In genomic region chr19:42204306-42204705, GRCm38 (mm10) we compare ENCODE assay signal across 20 mouse cellular contexts. TPM values are rescaled to one million over a fixed set of nuclear protein-coding genes. Genes with fewer than 3 reads are reported as not detected.
A peak's percentile ranks its signal among the peaks of the same experiment; 100 is the strongest.
DNase-seq lines count a peak whose midpoint lies in the region; ATAC-seq and TF ChIP-seq lines count a peak whose summit lies in the region.
"Had no signal": no experiment of that assay in that cellular context is flagged by ENCODE, and none has a peak within 500 bp of the region (broad histone marks: within the 10 kb centered on the region; RNA-seq: fewer than 3 reads in every experiment).

No protein-coding gene starts in this region.

- no peak overlapping the region for H3K4me2 ChIP-seq in heart, embryonic 11.5 days
- H3K4me2 ChIP-seq: embryonic facial prominence, embryonic 13.5 days; forebrain, embryonic 12.5 days; heart, embryonic 15.5 days; midbrain, embryonic 15.5 days had no signal

- peaks cover 57% of the 10 kb centered on the region for H3K27me3 ChIP-seq in heart, embryonic 11.5 days (ENCODE audit: control insufficient read depth, insufficient read depth, low read length)

- ATAC-seq in heart, embryonic 11.5 days (replicated peaks; ENCODE audit: insufficient number of reproducible peaks, low FRiP score, low TSS enrichment), result no peak
- ATAC-seq: midbrain, embryonic 15.5 days had no signal

- peaks cover 9% of the 10 kb centered on the region for H3K4me1 ChIP-seq in heart, embryonic 11.5 days (ENCODE audit: control insufficient read depth, insufficient read depth, low read length)
- H3K4me1 ChIP-seq in lung, adult 2 months (ENCODE audit: control insufficient read depth, insufficient read depth, low read length), result no peaks in the 10 kb centered on the region

- TF ChIP-seq CTCF in lung, adult 2 months (IDR thresholded peaks at IDR 0.05; ENCODE audit: insufficient read depth, low read length), result no peak

- no peaks in the 10 kb centered on the region for H3K9me3 ChIP-seq in heart, embryonic 11.5 days (replicated peaks; ENCODE audit: control insufficient read depth, low read length)
- H3K9me3 ChIP-seq: embryonic facial prominence, embryonic 13.5 days; forebrain, embryonic 12.5 days; heart, embryonic 15.5 days; midbrain, embryonic 15.5 days had no signal

- no peak for TF ChIP-seq POLR2A in lung, adult 2 months (IDR thresholded peaks at IDR 0.05; ENCODE audit: borderline replicate concordance, extremely low read depth, low read depth, low read length)

- no peaks in the 10 kb centered on the region for H3K36me3 ChIP-seq in heart, embryonic 11.5 days (ENCODE audit: control insufficient read depth, insufficient read depth, low read length)
- H3K36me3 ChIP-seq: embryonic facial prominence, embryonic 13.5 days; forebrain, embryonic 12.5 days; heart, embryonic 15.5 days; midbrain, embryonic 15.5 days had no signal

- no peak overlapping the region for H3K27ac ChIP-seq in heart, embryonic 11.5 days (ENCODE audit: low read depth, low read length)
- H3K27ac ChIP-seq: embryonic facial prominence, embryonic 13.5 days; forebrain, embryonic 12.5 days; heart, embryonic 15.5 days; midbrain, embryonic 15.5 days had no signal

- H3K4me3 ChIP-seq in heart, embryonic 11.5 days (ENCODE audit: low read depth, low read length), result no peak overlapping the region
- no peak overlapping the region for H3K4me3 ChIP-seq in lung, adult 2 months (replicated peaks; ENCODE audit: extremely low read depth, low read depth, low read length)
- H3K4me3 ChIP-seq: embryonic facial prominence, embryonic 13.5 days; forebrain, embryonic 12.5 days; heart, embryonic 15.5 days; midbrain, embryonic 15.5 days had no signal

- WGBS in heart, embryonic 11.5 days (ENCODE audit: insufficient replicate concordance), result 69% methylated on average over 4 of the region's 4 CpGs
- WGBS in lung, adult 2 months, result 69% methylated on average over 4 of the region's 4 CpGs

- H3K9ac ChIP-seq in heart, embryonic 11.5 days (ENCODE audit: low read depth, low read length), result no peak overlapping the region
- H3K9ac ChIP-seq: embryonic facial prominence, embryonic 13.5 days; forebrain, embryonic 12.5 days; heart, embryonic 15.5 days; midbrain, embryonic 15.5 days had no signal

- DNase-seq in heart, adult 18-20 months, result peak; percentile 61 to 76
- DNase-seq in lung, postnatal 36 days, result peak; percentile 23
- no peak for DNase-seq in lung, adult 2 months
- peak; percentile 92 for DNase-seq in cerebellum, adult 9-11 months
- DNase-seq in heart, postnatal 36 days, result peak; percentile 42 to 52
- no peak for DNase-seq in embryo, embryonic 11 days
- no peak for DNase-seq in embryo, embryonic 10.5 days (ENCODE audit: low spot score)
- DNase-seq: adrenal gland, postnatal 14 days; B cell, adult 2 months; kidney, postnatal 4 days; retina, postnatal 1 day; thymus, postnatal 36 days had no signal

- intact Hi-C loops in heart, postnatal 36 days (cut with DNase I), result no loop called here

RNA-seq across cellular contexts. Expression of gene Sfrp5, which starts 2.3 kb away (rescaled TPM):
- total RNA-seq in heart, adult 18-20 months (2021), result 1 to 10 TPM; 5.6 to 5.8 TPM
- 5.7 and 6.1 TPM in 2 replicates for polyA plus RNA-seq in heart, embryonic 11.5 days (2014; fragmentation: Nextera tagmentation; extraction: Ambion mirVana)
- 4.9 and 9.4 TPM in 2 replicates for polyA plus RNA-seq in lung, adult 2 months (2012; rRNA removed)
- 1 to 10 TPM; 5.1 to 5.3 TPM for total RNA-seq in heart, postnatal 36 days (2021)
- total RNA-seq: layer of hippocampus, postnatal 25 days had no signal

RNA-seq across cellular contexts. Expression of gene Zfyve27, which starts 40.6 kb away (rescaled TPM):
- 10 to 100 TPM; 17.3 to 21.3 TPM for total RNA-seq in heart, adult 18-20 months (2021)
- 11.6 and 13.5 TPM in 2 replicates for polyA plus RNA-seq in heart, embryonic 11.5 days (2014; fragmentation: Nextera tagmentation; extraction: Ambion mirVana)
- 39.3 and 53.9 TPM in 2 replicates for polyA plus RNA-seq in lung, adult 2 months (2012; rRNA removed)
- 10 to 100 TPM; 25.6 to 25.8 TPM for total RNA-seq in heart, postnatal 36 days (2021)

RNA-seq across cellular contexts. Expression of gene Golga7b, which starts 43.1 kb away (rescaled TPM):
- under 1 TPM; 0.54 to 0.87 TPM for total RNA-seq in heart, adult 18-20 months (2021)
- 0.10 and 0.20 TPM in 2 replicates for polyA plus RNA-seq in heart, embryonic 11.5 days (2014; fragmentation: Nextera tagmentation; extraction: Ambion mirVana)
- 0.08 and 0.30 TPM in 2 replicates for polyA plus RNA-seq in lung, adult 2 months (2012; rRNA removed)
- total RNA-seq in heart, postnatal 36 days (2021), result under 1 TPM; 0.49 to 0.97 TPM
- polyA plus RNA-seq: limb, embryonic 11.5 days; liver, embryonic 16.5 days had no signal

RNA-seq across cellular contexts. Expression of gene Marveld1, which starts 57.1 kb away (rescaled TPM):
- 10 to 100 TPM; 19.1 to 21.1 TPM for total RNA-seq in heart, adult 18-20 months (2021)
- 13.9 and 14.4 TPM in 2 replicates for polyA plus RNA-seq in heart, embryonic 11.5 days (2014; fragmentation: Nextera tagmentation; extraction: Ambion mirVana)
- polyA plus RNA-seq in lung, adult 2 months (2012; rRNA removed), result 215 and 250 TPM in 2 replicates
- total RNA-seq in heart, postnatal 36 days (2021), result 10 to 100 TPM; 22.2 to 24.0 TPM

Comparison
In these comparisons a context has a peak if more than half of its experiments do, and no peak if none do; other contexts are left out.
1. DNase-seq: peak in heart, adult 18-20 months (2 of 2), lung, postnatal 36 days (single experiment), cerebellum, adult 9-11 months (single experiment) and heart, postnatal 36 days (2 of 2); none in lung, adult 2 months (single experiment), embryo, embryonic 11 days (single experiment) and embryo, embryonic 10.5 days (single experiment).